Mouse (Mus musculus) myocyte (in vitro differentiated cells): ENCODE results near the gene 4430402I18Rik. TPM values are rescaled to one million over a fixed set of nuclear protein-coding genes. Genes with fewer than 3 reads are reported as not detected.
"Not testable (repeated sequence)": the region's sequence is repeated elsewhere in the genome, so short reads cannot be mapped to it uniquely, and the experiment has no call there.

Experiments
- H3K27me3 ChIP-seq: one replicate; pipeline ENCODE4 v1.6.1; 2011; ENCODE audit not compliant: control insufficient read depth, insufficient read depth, insufficient read length
- H3K36me3 ChIP-seq: one replicate; pipeline ENCODE4 v1.6.1; 2011; ENCODE audit not compliant: control insufficient read depth, insufficient read depth
- H3K4me2 ChIP-seq: one replicate; pipeline ENCODE4 v1.6.1; 2011; ENCODE audit warnings: low read depth, control low read depth
- H3K4me3 ChIP-seq: one replicate; pipeline ENCODE4 v1.5.1; 2011; ENCODE audit warnings: mild to moderate bottlenecking, control low read depth, moderate library complexity
- H3K79me2 ChIP-seq: one replicate; pipeline ENCODE4 v1.6.1; 2011; ENCODE audit not compliant: control insufficient read depth, insufficient read depth
- H3ac ChIP-seq: one replicate; pipeline ENCODE4 v1.6.1; 2011; ENCODE audit not compliant: control insufficient read depth, insufficient read length
- CEBPB ChIP-seq: IDR thresholded peaks from 2 replicates; pipeline ENCODE4 v1.6.1; 2011; ENCODE audit warnings: mild to moderate bottlenecking, moderate library complexity; ENCODE audit not compliant: poor library complexity, insufficient read depth, severe bottlenecking
- E2F4 ChIP-seq: IDR thresholded peaks from one replicate; pipeline ENCODE4 v1.6.1; 2011; ENCODE audit warnings: mild to moderate bottlenecking, control low read depth, moderate library complexity; ENCODE audit not compliant: insufficient read depth
- MAX ChIP-seq: IDR thresholded peaks from one replicate; pipeline ENCODE4 v1.6.1; 2011; ENCODE audit warnings: low read depth, mild to moderate bottlenecking, control low read depth
- MYOD1 ChIP-seq, 3 experiments: IDR thresholded peaks; one replicate each; pipeline ENCODE4 v1.6.1; 2011; ENCODE audit warnings: control low read depth in 2 of 3, low read depth in 2 of 3, mild to moderate bottlenecking in 2 of 3, moderate library complexity in 1 of 3; ENCODE audit not compliant: insufficient read length in 2 of 3, control insufficient read depth in 1 of 3
- MYOG ChIP-seq, 3 experiments: IDR thresholded peaks; one replicate each; pipeline ENCODE4 v1.6.1; 2011; ENCODE audit warnings: control low read depth in 2 of 3, low read depth in 2 of 3, mild to moderate bottlenecking in 2 of 3; ENCODE audit not compliant: insufficient read length in 2 of 3, control insufficient read depth in 1 of 3, insufficient read depth in 1 of 3
- POLR2A ChIP-seq: IDR thresholded peaks from one replicate; pipeline ENCODE4 v1.6.1; 2011; ENCODE audit warnings: low read depth, mild to moderate bottlenecking, control low read depth, moderate library complexity; ENCODE audit not compliant: insufficient read length
- POLR2AphosphoS2 ChIP-seq: IDR thresholded peaks from one replicate; pipeline ENCODE4 v1.6.1; 2011; ENCODE audit warnings: low read depth, control low read depth; ENCODE audit not compliant: insufficient read length
- REST ChIP-seq: IDR thresholded peaks from one replicate; pipeline ENCODE4 v1.6.1; 2011; ENCODE audit warnings: mild to moderate bottlenecking, control low read depth, moderate library complexity; ENCODE audit not compliant: insufficient read depth, insufficient read length
- SRF ChIP-seq: IDR thresholded peaks from one replicate; pipeline ENCODE4 v1.6.1; 2011; ENCODE audit warnings: low read depth; ENCODE audit not compliant: control insufficient read depth, insufficient read length
- TCF12 ChIP-seq: IDR thresholded peaks from one replicate; pipeline ENCODE4 v1.6.1; 2011; ENCODE audit warnings: mild to moderate bottlenecking, control low read depth; ENCODE audit not compliant: poor library complexity, insufficient read depth, severe bottlenecking
- TCF3 ChIP-seq: IDR thresholded peaks from one replicate; pipeline ENCODE4 v1.6.1; 2011; ENCODE audit warnings: low read depth, control low read depth; ENCODE audit not compliant: insufficient read length
- USF1 ChIP-seq: IDR thresholded peaks from one replicate; pipeline ENCODE4 v1.6.1; 2011; ENCODE audit warnings: low read depth, mild to moderate bottlenecking, control low read depth, moderate library complexity
- polyA plus RNA-seq: library from polyadenylated mRNA; unstranded; fragments of >200 nt; fragmentation: generic; extraction: Trizol; gene quantifications from one replicate; pipeline ENCODE4 v1.2.1, GENCODE M21; 2012; ENCODE audit warnings: missing spikeins

Gene 4430402I18Rik
- polyA plus RNA-seq, 1 experiment: 0.16 TPM

DNA sequence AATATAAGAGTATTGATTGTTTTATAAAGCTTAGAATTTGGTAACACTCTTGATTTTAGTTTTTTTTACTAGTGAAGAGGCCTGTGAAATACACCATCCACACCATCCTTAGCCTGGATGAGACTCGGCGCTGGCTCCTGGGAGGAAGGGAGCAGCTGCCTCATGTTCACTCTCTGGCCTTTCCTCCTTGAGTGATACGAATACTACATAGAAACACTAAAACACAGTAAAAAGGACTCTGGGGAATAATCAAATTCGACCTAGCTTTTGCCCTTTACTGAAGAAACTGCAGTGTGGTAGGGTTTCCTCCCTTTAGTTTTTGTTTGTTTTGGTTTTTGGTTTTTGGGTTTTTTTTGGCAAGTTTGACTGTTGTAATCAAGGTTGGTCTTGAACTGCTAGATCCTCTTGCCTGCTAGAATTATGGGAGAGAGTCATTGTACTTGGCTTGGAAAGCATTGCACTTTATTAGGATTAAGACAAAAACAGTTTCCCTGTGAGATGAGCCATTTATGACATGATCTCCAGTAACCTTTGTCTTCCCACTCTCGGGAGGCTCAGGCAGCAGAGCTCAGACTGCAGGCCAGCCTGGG is 47.0 kb upstream of the 4430402I18Rik start:
- Histone ChIP-seq H3K36me3 (peaks cover 56% of the 10 kb centered on the region), H3K79me2 (no peaks in the 10 kb centered on the region), H3ac (no peak overlapping the region), H3K27me3 (no peaks in the 10 kb centered on the region), H3K4me3 (no peak overlapping the region), H3K4me2 (no peak overlapping the region)
- TF ChIP-seq MYOG (IDR thresholded peaks at IDR 0.05; ENCODE audit: control insufficient read depth in 1 of 3, insufficient read depth in 1 of 3, insufficient read length in 2 of 3, low read depth in 2 of 3) (no peak), CEBPB (no peak), MYOD1 (IDR thresholded peaks at IDR 0.05; ENCODE audit: control insufficient read depth in 1 of 3, insufficient read length in 2 of 3, low read depth in 2 of 3) (no peak), SRF (no peak), TCF12 (no peak), POLR2AphosphoS2 (no peak)

DNA sequence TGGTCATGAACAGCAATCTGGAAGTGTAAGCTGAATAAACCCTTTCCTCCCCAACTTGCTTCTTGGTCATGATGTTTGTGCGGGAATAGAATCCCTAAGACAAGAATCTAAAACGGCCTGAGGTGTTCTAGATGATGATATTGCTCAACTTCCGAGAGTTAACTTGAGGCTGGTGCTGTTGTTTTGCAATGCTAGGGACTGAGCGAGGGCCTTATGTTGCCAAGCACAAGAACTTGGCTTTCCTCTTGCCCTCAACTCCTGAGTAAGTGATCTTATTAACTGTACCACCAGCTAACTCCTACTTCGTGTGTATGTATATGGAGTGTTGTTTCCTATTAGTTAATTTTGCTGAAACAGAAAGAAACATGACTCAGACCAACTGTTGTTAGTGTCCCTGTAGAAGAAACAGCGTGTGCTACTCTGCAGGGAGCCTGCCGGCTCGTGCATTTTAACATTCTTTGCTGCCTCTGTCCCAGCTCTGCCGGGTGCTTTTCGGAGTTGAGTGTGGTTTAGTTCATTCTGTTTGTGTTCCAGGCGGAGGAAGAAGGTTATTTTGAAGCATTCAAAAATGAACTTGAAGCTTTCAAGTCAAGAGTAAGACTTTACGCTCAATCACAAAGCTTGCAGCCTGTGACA is 43.9 kb upstream of the 4430402I18Rik start:
- H3K4me2 ChIP-seq: no peak overlapping the region
- no peaks in the 10 kb centered on the region for H3K79me2 ChIP-seq
- no peak overlapping the region for H3K4me3 ChIP-seq
- no peak overlapping the region for H3ac ChIP-seq
- no peaks in the 10 kb centered on the region for H3K27me3 ChIP-seq
- no peak for TF ChIP-seq REST
- no peak for TF ChIP-seq POLR2AphosphoS2
- TF ChIP-seq POLR2A: no peak
- no peak for TF ChIP-seq CEBPB
- TF ChIP-seq USF1: no peak
- TF ChIP-seq TCF12: no peak
- TF ChIP-seq E2F4: no peak
- TF ChIP-seq TCF3: no peak
- TF ChIP-seq MYOG (IDR thresholded peaks at IDR 0.05; ENCODE audit: control insufficient read depth in 1 of 3, insufficient read depth in 1 of 3, insufficient read length in 2 of 3, low read depth in 2 of 3): no peak
- no peak for TF ChIP-seq MYOD1 (IDR thresholded peaks at IDR 0.05; ENCODE audit: control insufficient read depth in 1 of 3, insufficient read length in 2 of 3, low read depth in 2 of 3)
- TF ChIP-seq MAX: no peak
- no peak for TF ChIP-seq SRF
- H3K36me3 ChIP-seq: peaks cover 58% of the 10 kb centered on the region

DNA sequence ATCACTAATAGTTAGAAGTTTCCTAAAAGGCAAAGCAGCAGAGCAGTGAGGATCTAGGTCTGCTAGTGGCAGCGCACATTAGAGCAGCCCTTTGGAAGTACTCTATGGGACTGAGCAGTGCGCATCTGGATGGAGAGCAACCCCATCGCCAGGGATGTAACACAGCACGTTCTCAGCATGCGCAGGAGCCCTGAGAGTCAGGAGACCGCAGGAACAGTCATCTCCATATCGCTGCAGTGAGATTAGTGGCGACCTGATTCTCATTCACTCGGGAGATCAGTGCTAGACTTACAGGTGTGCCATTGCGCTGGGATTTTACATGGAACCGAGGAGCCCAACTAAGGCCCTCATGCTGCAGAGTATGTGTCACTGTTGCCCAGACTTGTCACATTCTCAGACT is 41.4 kb upstream of the 4430402I18Rik start:
- Histone ChIP-seq H3K4me2 (no peak overlapping the region), H3K27me3 (no peaks in the 10 kb centered on the region), H3K79me2 (peaks cover 16% of the 10 kb centered on the region), H3K4me3 (no peak overlapping the region), H3ac (no peak overlapping the region), H3K36me3 (peaks cover 57% of the 10 kb centered on the region)
- TF ChIP-seq E2F4: no peak

DNA sequence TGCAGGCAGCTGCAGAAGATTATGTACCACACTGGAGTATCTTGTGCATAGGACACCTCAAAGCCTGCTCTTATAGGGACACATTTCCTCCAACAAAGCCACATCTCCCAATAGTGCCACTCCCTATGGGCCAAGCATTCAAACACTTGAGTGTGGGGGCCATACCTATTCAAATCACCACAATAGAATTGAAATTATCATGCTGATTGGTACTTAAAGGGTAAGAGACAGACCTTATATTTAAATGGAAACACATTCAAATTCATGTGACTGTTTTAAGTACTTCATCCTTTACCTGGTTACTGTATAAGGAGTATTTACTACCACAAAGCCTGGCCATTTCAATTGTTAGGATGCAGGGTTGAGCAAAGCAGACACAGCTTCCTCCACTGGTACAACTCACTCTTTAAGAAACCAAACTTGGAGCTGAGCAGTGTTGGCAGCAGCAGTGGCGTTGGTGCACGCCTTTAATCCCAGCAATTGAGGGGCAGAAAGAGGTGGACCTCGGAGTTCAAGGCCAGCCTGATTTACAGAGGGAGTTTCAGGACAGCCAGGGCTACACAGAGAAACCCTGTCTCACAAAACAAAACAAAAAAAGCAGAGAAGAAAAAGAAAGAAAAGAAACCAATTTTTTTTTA is 40.6 kb upstream of the 4430402I18Rik start:
- TF ChIP-seq SRF (no peak), MAX (no peak), REST (no peak), TCF3 (no peak), MYOD1 (IDR thresholded peaks at IDR 0.05; ENCODE audit: control insufficient read depth in 1 of 3, insufficient read length in 2 of 3, low read depth in 2 of 3) (no peak), E2F4 (no peak), POLR2AphosphoS2 (no peak), POLR2A (no peak), MYOG (IDR thresholded peaks at IDR 0.05; ENCODE audit: control insufficient read depth in 1 of 3, insufficient read depth in 1 of 3, insufficient read length in 2 of 3, low read depth in 2 of 3) (no peak), USF1 (no peak), CEBPB (no peak), TCF12 (no peak)
- Histone ChIP-seq H3K36me3 (peaks cover 49% of the 10 kb centered on the region), H3ac (no peak overlapping the region)

DNA sequence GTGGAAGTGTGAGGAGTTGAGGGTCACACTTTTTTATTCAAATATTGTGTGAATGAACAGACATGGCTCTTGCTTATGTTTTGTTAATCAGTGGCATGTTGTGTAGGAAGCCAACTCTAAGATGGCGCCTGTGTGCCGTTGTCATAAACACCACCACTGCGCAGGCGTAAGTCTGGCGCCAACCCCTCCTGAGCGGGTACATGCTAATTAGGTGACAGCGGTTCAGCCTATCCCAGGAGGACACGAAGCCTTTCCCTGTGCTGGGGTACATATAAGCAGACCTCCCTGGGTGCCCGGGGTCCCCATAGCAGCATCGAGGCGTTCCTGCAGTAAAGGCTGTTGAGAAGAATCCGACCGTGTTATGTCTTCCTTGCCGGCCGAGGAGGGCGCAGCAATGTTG is 32.7 kb upstream of the 4430402I18Rik start:
- H3K4me3 ChIP-seq, H3K4me2 ChIP-seq, H3ac ChIP-seq, H3K27me3 ChIP-seq: not testable (repeated sequence)
- peaks cover 61% of the 10 kb centered on the region for H3K36me3 ChIP-seq
- H3K79me2 ChIP-seq: peaks cover 33% of the 10 kb centered on the region

More for the DNA sequence above, 40.6 kb upstream of the 4430402I18Rik start:
- no peak overlapping the region for H3K4me3 ChIP-seq
- no peak overlapping the region for H3K4me2 ChIP-seq
- no peaks in the 10 kb centered on the region for H3K27me3 ChIP-seq
- H3K79me2 ChIP-seq: peaks cover 17% of the 10 kb centered on the region
